Mouse (Mus musculus) heart, adult 10 weeks (tissue): ENCODE measurements around the gene Olfr881. TPM values are rescaled to one million over a fixed set of nuclear protein-coding genes. Genes with fewer than 3 reads are reported as not detected.

Experiments used
- polyA plus RNA-seq: library from polyadenylated mRNA; stranded (reverse); fragments of 350-450 nt; fragmentation: Illumina TruSeq; extraction: RNeasy Lipid Tissue Mini Kit (QIAGEN cat#74804); gene quantifications from one replicate; pipeline ENCODE4 v1.2.3, GENCODE M21; 2014; ENCODE audit warnings: low read depth, low replicate concordance

The Olfr881 gene
- not detected for polyA plus RNA-seq

GRCm38 (mm10) chr9:37991525-37991924 lies at the start of gene Olfr881:
Gene Olfr881 (plus strand): TSS chr9:37991825.

DNA sequence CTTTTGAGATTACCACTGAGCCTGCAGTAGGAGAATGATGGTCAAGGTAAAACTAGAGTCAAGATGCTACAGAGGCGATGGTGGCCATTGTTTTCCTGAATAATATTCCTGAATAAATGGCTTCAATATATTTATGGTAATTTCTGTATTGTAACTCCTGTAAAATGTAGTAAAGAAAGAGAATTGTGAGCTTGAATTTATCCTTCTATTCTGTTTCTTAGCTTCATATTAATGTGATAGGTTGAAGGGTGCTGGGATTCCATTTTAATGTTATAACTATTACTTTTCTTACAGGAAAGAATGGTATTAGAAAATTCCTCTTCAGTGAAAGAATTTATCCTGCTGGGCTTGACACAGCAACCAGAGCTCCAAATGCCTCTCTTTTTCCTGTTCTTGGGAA lies 33.9 kb downstream of the Olfr881 start, which contains the start of gene Olfr883:
Olfr883 (plus strand) TSS at position 301 of the 400 bp plus-strand sequence.

Other genes starting within 250 kb of the Olfr881 start
- gene Olfr874, start 246.7 kb upstream of the Olfr881 start, polyA plus RNA-seq, result not detected
- gene Olfr875, start 220.0 kb upstream of the Olfr881 start, polyA plus RNA-seq, result not detected
- gene Olfr876, start 188.8 kb upstream of the Olfr881 start, polyA plus RNA-seq, result not detected
- not detected for gene Olfr877, start 137.6 kb upstream of the Olfr881 start, polyA plus RNA-seq
- gene Olfr145, start 95.1 kb upstream of the Olfr881 start, polyA plus RNA-seq, result not detected
- gene Olfr878, start 74.0 kb upstream of the Olfr881 start, polyA plus RNA-seq, result not detected
- not detected for gene Olfr883, start 34.0 kb downstream of the Olfr881 start, polyA plus RNA-seq
- not detected for gene Olfr884, start 54.7 kb downstream of the Olfr881 start, polyA plus RNA-seq
- gene Olfr885, start 69.5 kb downstream of the Olfr881 start, polyA plus RNA-seq, result not detected
- gene Olfr887, start 92.2 kb downstream of the Olfr881 start, polyA plus RNA-seq, result not detected
- not detected for gene Olfr888, start 116.3 kb downstream of the Olfr881 start, polyA plus RNA-seq
- gene Olfr889, start 123.4 kb downstream of the Olfr881 start, polyA plus RNA-seq, result not detected
- gene Olfr890, start 150.7 kb downstream of the Olfr881 start, polyA plus RNA-seq, result not detected
- gene Olfr891, start 189.0 kb downstream of the Olfr881 start, polyA plus RNA-seq, result not detected
- gene Olfr893, start 216.5 kb downstream of the Olfr881 start, polyA plus RNA-seq, result not detected
- gene Olfr894, start 226.2 kb downstream of the Olfr881 start, polyA plus RNA-seq, result not detected